Mouse (Mus musculus): ENCODE measurements around the gene Polh.

Gene Polh

GRCm38 (mm10) chr17:46167014-46167413, 35.4 kb downstream of the Polh start:
- no peak for DNase-seq

GRCm38 (mm10) chr17:46166270-46166669, 36.2 kb downstream of the Polh start:
- DNase-seq, result no peak

- no peak for DNase-seq
Observed at GRCm38 (mm10) chr17:46165460-46165859, 37.0 kb downstream of the Polh start.

- DNase-seq, result no peak
Observed at GRCm38 (mm10) chr17:46164791-46165190, 37.7 kb downstream of the Polh start.

- no peak for DNase-seq
Observed at GRCm38 (mm10) chr17:46164301-46164700, 38.1 kb downstream of the Polh start.

GRCm38 (mm10) chr17:46162951-46163421, 39.5 kb downstream of the Polh start:
- peak; percentile 37 for DNase-seq

GRCm38 (mm10) chr17:46162551-46162950, 39.9 kb downstream of the Polh start:
- DNase-seq, result no peak

- DNase-seq, result no peak
Observed at GRCm38 (mm10) chr17:46161710-46162109, 40.7 kb downstream of the Polh start.

- DNase-seq, result no peak
Observed at GRCm38 (mm10) chr17:46161179-46161578, 41.3 kb downstream of the Polh start.

- DNase-seq, result peak; percentile 95
Observed at GRCm38 (mm10) chr17:46160686-46161085, 41.8 kb downstream of the Polh start, which contains the start of gene Gtpbp2. Gtpbp2 (plus strand) TSS chr17:46161032.

- DNase-seq, result peak; percentile 96
Observed at GRCm38 (mm10) chr17:46160090-46160662, 42.3 kb downstream of the Polh start.

- no peak for DNase-seq
Observed at GRCm38 (mm10) chr17:46159236-46159635, 43.2 kb downstream of the Polh start.

GRCm38 (mm10) chr17:46157131-46157530, 45.3 kb downstream of the Polh start:
- no peak for DNase-seq

- no peak for DNase-seq
Observed at GRCm38 (mm10) chr17:46156680-46157079, 45.8 kb downstream of the Polh start.

- DNase-seq, result no peak
Observed at GRCm38 (mm10) chr17:46154336-46154735, 48.1 kb downstream of the Polh start.

GRCm38 (mm10) chr17:46152847-46153782, 49.3 kb downstream of the Polh start, which contains the start of gene Mad2l1bp:
Mad2l1bp (minus strand) TSS chr17:46153553.
- peak; percentile 89 for DNase-seq

GRCm38 (mm10) chr17:46143578-46144423, 58.6 kb downstream of the Polh start, which contains the start of gene Rsph9:
Rsph9 (minus strand) TSS chr17:46144216.
- peak; percentile 87 for DNase-seq

- no peak for DNase-seq
Observed at GRCm38 (mm10) chr17:46139872-46140271, 62.6 kb downstream of the Polh start.

- no peak for DNase-seq
Observed at GRCm38 (mm10) chr17:46138563-46139236, 63.7 kb downstream of the Polh start.

- no peak for DNase-seq
Observed at GRCm38 (mm10) chr17:46132862-46133261, 69.6 kb downstream of the Polh start.

- DNase-seq, result peak; percentile 88
Observed at GRCm38 (mm10) chr17:46132058-46132718, 70.3 kb downstream of the Polh start.
